Comparison of ENCODE assay signal across 8 mouse cellular contexts in the genomic region with DNA sequence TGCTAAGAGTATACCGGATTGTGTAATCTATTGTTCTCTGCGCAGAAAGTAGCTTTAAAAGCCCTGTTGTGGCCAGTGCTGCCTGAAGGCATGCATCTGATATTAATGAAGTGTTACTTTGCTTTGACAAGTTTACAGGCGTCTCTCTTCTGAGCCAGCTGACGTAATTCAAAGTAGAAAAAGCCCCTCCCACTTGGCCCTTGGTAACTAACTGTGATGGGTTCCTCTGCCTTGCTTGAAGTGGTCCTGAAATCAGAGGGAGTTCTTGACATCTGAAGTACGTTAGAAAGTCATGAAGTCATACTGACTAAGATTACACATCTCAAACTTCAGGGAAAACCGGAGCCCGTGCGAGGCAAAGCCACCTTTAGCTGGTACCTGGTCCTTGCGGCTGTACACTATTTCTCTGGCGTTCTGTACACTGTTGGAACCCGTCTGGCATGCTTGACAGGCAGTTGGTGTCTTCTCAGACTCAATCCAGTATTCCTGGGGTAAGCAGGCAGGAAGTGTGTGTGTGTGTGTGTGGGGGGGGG.
DNase-seq lines count a peak whose midpoint lies in the region; ATAC-seq lines count a peak whose summit lies in the region.
"Had no signal": no experiment of that assay in that cellular context is flagged by ENCODE, and none has a peak within 500 bp of the region (broad histone marks: within the 10 kb centered on the region; RNA-seq: fewer than 3 reads in every experiment).

No protein-coding gene starts in this region.

- H3K4me1 ChIP-seq in brown adipose tissue, adult 24 weeks (ENCODE audit: control insufficient read depth, insufficient read depth, insufficient read length, low read length), result peaks cover 3% of the 10 kb centered on the region; the same call in 1 of the 2 replicates
- peaks cover 28% of the 10 kb centered on the region for H3K4me1 ChIP-seq in heart, embryonic 10.5 days
- peaks cover 9% of the 10 kb centered on the region for H3K4me1 ChIP-seq in limb, embryonic 12.5 days (replicated peaks)

- no peaks in the 10 kb centered on the region for H3K27me3 ChIP-seq in heart, embryonic 10.5 days (ENCODE audit: insufficient read depth, poor library complexity, severe bottlenecking)
- no peaks in the 10 kb centered on the region for H3K27me3 ChIP-seq in limb, embryonic 12.5 days

- peak overlapping the region; percentile 50 for H3K4me3 ChIP-seq in brown adipose tissue, adult 24 weeks (ENCODE audit: insufficient read depth, low read depth, low read length)
- H3K4me3 ChIP-seq in heart, embryonic 10.5 days, result peak overlapping the region; percentile 37
- H3K4me3 ChIP-seq in limb, embryonic 12.5 days (replicated peaks), result peak overlapping the region; percentile 20
- H3K4me3 ChIP-seq: left cerebral cortex, adult 2 months had no signal

- peak overlapping the region; percentile 77 for H3K27ac ChIP-seq in brown adipose tissue, adult 24 weeks (replicated peaks; ENCODE audit: low read depth, low read length)
- peak overlapping the region; percentile 71 for H3K27ac ChIP-seq in heart, embryonic 10.5 days
- H3K27ac ChIP-seq in limb, embryonic 12.5 days, result no peak overlapping the region
- H3K27ac ChIP-seq: left cerebral cortex, adult 2 months had no signal

- DNase-seq in embryo, embryonic 11 days, result peak; percentile 45
- no peak for DNase-seq in heart, embryonic 10.5 days (ENCODE audit: low spot score)
- DNase-seq in right cerebral cortex, postnatal 4 days, result no peak
- DNase-seq in T-cell, adult 2 months (ENCODE audit: low spot score), result no peak
- DNase-seq in adrenal gland, postnatal 25 days, result no peak

- no peak overlapping the region for H3K9ac ChIP-seq in limb, embryonic 12.5 days (replicated peaks)

- peak overlapping the region; percentile 43 for H3K4me2 ChIP-seq in limb, embryonic 12.5 days

- WGBS in heart, embryonic 10.5 days, result 27% methylated on average over 11 of the region's 11 CpGs
- 11% methylated on average over 11 of the region's 11 CpGs for WGBS in limb, embryonic 12.5 days

- ATAC-seq in limb, embryonic 12.5 days (ENCODE audit: insufficient number of reproducible peaks, insufficient read depth, low FRiP score, low TSS enrichment, low read depth), result peak; percentile 85

- H3K9me3 ChIP-seq in heart, embryonic 10.5 days, result no peaks in the 10 kb centered on the region
- H3K9me3 ChIP-seq in limb, embryonic 12.5 days, result no peaks in the 10 kb centered on the region

- no peaks in the 10 kb centered on the region for H3K36me3 ChIP-seq in heart, embryonic 10.5 days
- no peaks in the 10 kb centered on the region for H3K36me3 ChIP-seq in limb, embryonic 12.5 days
